Comparison of ENCODE assay signal across 8 mouse cellular contexts in the genomic region with DNA sequence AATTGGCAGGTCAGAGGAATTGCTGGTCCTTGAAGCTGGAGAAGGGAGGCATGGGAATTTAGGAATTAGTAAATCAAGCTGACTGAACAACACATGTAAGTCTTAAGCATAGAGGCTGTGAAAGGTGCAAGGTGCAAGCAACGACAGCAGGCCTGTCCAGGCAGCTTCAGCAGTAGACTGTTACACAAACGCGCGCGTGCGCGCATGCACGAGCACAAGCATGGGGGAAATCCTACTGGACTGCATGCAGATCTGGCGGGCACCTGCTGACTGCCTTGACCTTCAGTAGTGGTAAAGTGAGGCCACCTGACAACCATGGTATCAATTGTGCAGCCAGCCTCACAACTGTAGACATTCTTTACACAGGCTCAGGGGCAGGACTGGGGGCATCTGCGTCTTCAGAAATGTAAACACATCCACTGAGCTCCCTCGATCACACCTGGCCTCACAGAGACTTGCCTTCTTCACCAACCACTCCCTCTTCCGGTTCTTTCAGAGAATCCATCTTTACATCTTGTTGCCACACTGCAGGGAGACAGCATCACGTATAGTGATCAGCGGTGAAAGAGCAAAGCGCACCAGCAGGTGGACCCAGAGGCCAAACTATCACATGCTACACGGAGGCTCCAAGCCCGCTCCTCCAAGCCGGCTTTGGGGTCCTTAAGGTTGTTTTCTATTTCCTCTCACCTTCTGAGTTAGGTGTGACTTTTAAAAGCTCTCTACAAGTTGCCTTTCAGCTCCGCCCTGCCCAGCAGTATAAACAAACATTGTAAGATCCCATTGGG. TPM values are rescaled to one million over a fixed set of nuclear protein-coding genes. Genes with fewer than 3 reads are reported as not detected.
A peak's percentile ranks its signal among the peaks of the same experiment; 100 is the strongest.
DNase-seq lines count a peak whose midpoint lies in the region; ATAC-seq and TF ChIP-seq lines count a peak whose summit lies in the region.

No protein-coding gene starts in this region.

- 49% methylated on average over 19 of the region's 19 CpGs for WGBS in heart, embryonic 12.5 days
- 60% methylated on average over 19 of the region's 19 CpGs for WGBS in neural tube, embryonic 14.5 days

- H3K4me3 ChIP-seq in layer of hippocampus, adult 2 months: no peak overlapping the region
- H3K4me3 ChIP-seq in heart, embryonic 12.5 days: no peak overlapping the region
- no peak overlapping the region for H3K4me3 ChIP-seq in neural tube, embryonic 14.5 days (ENCODE audit: low read depth, low read length)

- H3K4me2 ChIP-seq in heart, embryonic 12.5 days: peak overlapping the region; percentile 51
- no peak overlapping the region for H3K4me2 ChIP-seq in neural tube, embryonic 14.5 days (ENCODE audit: low read depth, low read length)

- H3K36me3 ChIP-seq in heart, embryonic 12.5 days: no peaks in the 10 kb centered on the region
- no peaks in the 10 kb centered on the region for H3K36me3 ChIP-seq in neural tube, embryonic 14.5 days (ENCODE audit: control insufficient read depth, insufficient read depth, low read length)

- no peaks in the 10 kb centered on the region for H3K9me3 ChIP-seq in heart, embryonic 12.5 days (replicated peaks)
- no peaks in the 10 kb centered on the region for H3K9me3 ChIP-seq in neural tube, embryonic 14.5 days (ENCODE audit: control insufficient read depth, low read length)

- no peak overlapping the region for H3K9ac ChIP-seq in heart, embryonic 12.5 days
- no peak overlapping the region for H3K9ac ChIP-seq in neural tube, embryonic 14.5 days (replicated peaks; ENCODE audit: low read depth, low read length)

- H3K27ac ChIP-seq in layer of hippocampus, adult 2 months: no peak overlapping the region
- no peak overlapping the region for H3K27ac ChIP-seq in heart, embryonic 12.5 days (ENCODE audit: poor library complexity, severe bottlenecking)
- no peak overlapping the region for H3K27ac ChIP-seq in neural tube, embryonic 14.5 days (ENCODE audit: low read depth, low read length)

- no peak for ATAC-seq in heart, embryonic 12.5 days (ENCODE audit: insufficient number of reproducible peaks, low FRiP score)
- ATAC-seq in neural tube, embryonic 14.5 days (ENCODE audit: low read depth): peak; percentile 61; the same call in 1 of the 2 replicates

- no peak for DNase-seq in layer of hippocampus, adult 2 months (ENCODE audit: low spot score in 2 of 2)
- no peak for DNase-seq in layer of hippocampus, adult 18-20 months (ENCODE audit: low spot score in 2 of 2)
- DNase-seq in WW6 (ENCODE audit: low read depth, low spot score): peak; percentile 67
- DNase-seq in layer of hippocampus, adult 8-10 months (ENCODE audit: low spot score in 2 of 2): no peak
- DNase-seq in left cerebral cortex, adult 8-10 months (ENCODE audit: low spot score in 2 of 2): no peak
- DNase-seq in spleen, adult 18-20 months: no peak

- peaks cover 5% of the 10 kb centered on the region; the same call in 1 of the 2 replicates for H3K27me3 ChIP-seq in heart, embryonic 12.5 days (replicated peaks)
- H3K27me3 ChIP-seq in neural tube, embryonic 14.5 days (ENCODE audit: control insufficient read depth, insufficient read depth, low read length): no peaks in the 10 kb centered on the region

- peak; percentile 50 for TF ChIP-seq CTCF in layer of hippocampus, adult 2 months (conservative IDR thresholded peaks at IDR 0.05)

- H3K4me1 ChIP-seq in heart, embryonic 12.5 days (replicated peaks): no peaks in the 10 kb centered on the region
- H3K4me1 ChIP-seq in neural tube, embryonic 14.5 days (ENCODE audit: control insufficient read depth, insufficient read depth, low read length): no peaks in the 10 kb centered on the region

RNA-seq across cellular contexts. Expression of a gene that starts 16.9 kb away (rescaled TPM):
- 1,000 to 10,000 TPM; 1,742 to 1,751 TPM for total RNA-seq in layer of hippocampus, adult 2 months (2021)
- total RNA-seq in layer of hippocampus, adult 18-20 months (2021): 1,000 to 10,000 TPM; 1,648 to 1,811 TPM
- 14.4 and 21.0 TPM in 2 replicates for polyA plus RNA-seq in heart, embryonic 12.5 days (2016; fragmentation: Nextera tagmentation; extraction: Ambion mirVana)
- polyA plus RNA-seq in neural tube, embryonic 14.5 days (2014; fragmentation: Nextera tagmentation; extraction: Ambion mirVana): 124 and 135 TPM in 2 replicates
- total RNA-seq in layer of hippocampus, adult 8-10 months (2022): 1,000 to 10,000 TPM; 1,425 to 1,608 (median 1,542) TPM
- total RNA-seq in left cerebral cortex, adult 8-10 months (2022): 1,000 to 10,000 TPM; 1,322 to 1,483 (median 1,424) TPM
